Comparison of ENCODE assay signal across 8 mouse cellular contexts in the genomic region with DNA sequence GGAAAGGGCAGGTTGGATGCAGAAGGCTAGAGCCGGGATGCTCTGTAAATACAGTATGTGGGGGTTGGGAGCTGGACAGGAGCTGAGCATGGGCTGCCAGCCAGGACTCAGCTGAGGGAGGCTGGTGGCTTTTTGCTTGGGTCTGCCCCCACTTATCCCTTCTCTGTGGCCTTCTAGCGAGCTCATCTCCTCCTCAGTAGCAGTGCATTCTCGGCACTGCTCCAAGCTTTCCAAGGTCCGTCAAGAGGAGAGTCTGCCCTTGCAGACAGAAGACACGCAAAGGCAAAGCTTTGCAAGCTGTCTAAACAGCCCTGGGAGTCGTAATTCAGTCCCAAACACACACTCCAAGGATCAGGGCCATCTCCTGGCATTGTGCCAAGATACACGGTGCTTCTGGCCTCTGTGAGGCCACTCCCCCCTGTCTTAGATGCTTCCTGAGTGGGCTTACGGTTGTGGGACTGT. TPM values are rescaled to one million over a fixed set of nuclear protein-coding genes. Genes with fewer than 3 reads are reported as not detected.
A peak's percentile ranks its signal among the peaks of the same experiment; 100 is the strongest.
DNase-seq lines count a peak whose midpoint lies in the region; ATAC-seq lines count a peak whose summit lies in the region.

No protein-coding gene starts in this region.

- WGBS in hindbrain, embryonic 14.5 days, result 33% methylated on average over 8 of the region's 8 CpGs
- 37% methylated on average over 8 of the region's 8 CpGs for WGBS in forebrain, embryonic 13.5 days

- H3K9me3 ChIP-seq in hindbrain, embryonic 14.5 days (ENCODE audit: control insufficient read depth, low read length), result no peaks in the 10 kb centered on the region
- H3K9me3 ChIP-seq in forebrain, embryonic 13.5 days (replicated peaks), result no peaks in the 10 kb centered on the region

- peak; percentile 64; the same call in 1 of the 2 replicates for ATAC-seq in hindbrain, embryonic 14.5 days (ENCODE audit: low FRiP score)
- no peak for ATAC-seq in forebrain, embryonic 13.5 days

- 0 out of 2 replicates have a peak, but pooled peaks cover 5% of the 10 kb centered on the region for H3K4me1 ChIP-seq in hindbrain, embryonic 14.5 days (replicated peaks; ENCODE audit: control insufficient read depth, insufficient read depth, low read length)
- peaks cover 6% of the 10 kb centered on the region for H3K4me1 ChIP-seq in forebrain, embryonic 13.5 days

- H3K27ac ChIP-seq in hindbrain, embryonic 14.5 days, result no peak overlapping the region
- H3K27ac ChIP-seq in forebrain, embryonic 13.5 days, result no peak overlapping the region

- no peak overlapping the region for H3K4me2 ChIP-seq in hindbrain, embryonic 14.5 days (replicated peaks)
- no peak overlapping the region for H3K4me2 ChIP-seq in forebrain, embryonic 13.5 days

- no peak overlapping the region for H3K4me3 ChIP-seq in hindbrain, embryonic 14.5 days (replicated peaks; ENCODE audit: low read length)
- H3K4me3 ChIP-seq in forebrain, embryonic 13.5 days, result no peak overlapping the region

- no peaks in the 10 kb centered on the region for H3K36me3 ChIP-seq in hindbrain, embryonic 14.5 days (replicated peaks; ENCODE audit: control insufficient read depth, insufficient read depth)
- no peaks in the 10 kb centered on the region for H3K36me3 ChIP-seq in forebrain, embryonic 13.5 days (ENCODE audit: poor library complexity, severe bottlenecking)

- DNase-seq in embryo, embryonic 10 days (ENCODE audit: low spot score), result peak; percentile 42
- DNase-seq in embryo, embryonic 9.5 days (ENCODE audit: extremely low spot score), result no peak
- peak; percentile 12 for DNase-seq in lung, postnatal 10 days
- no peak for DNase-seq in lung, adult 18-20 months
- peak; percentile 45 for DNase-seq in hindbrain, embryonic 14.5 days (ENCODE audit: low spot score)
- DNase-seq in retina, postnatal 1 day, result peak; percentile 64
- DNase-seq in spleen, adult 12 weeks (ENCODE audit: low spot score), result no peak

- no peaks in the 10 kb centered on the region for H3K27me3 ChIP-seq in hindbrain, embryonic 14.5 days (ENCODE audit: control insufficient read depth, insufficient read depth, low read length)
- H3K27me3 ChIP-seq in forebrain, embryonic 13.5 days, result no peaks in the 10 kb centered on the region

- no peak overlapping the region for H3K9ac ChIP-seq in hindbrain, embryonic 14.5 days
- no peak overlapping the region for H3K9ac ChIP-seq in forebrain, embryonic 13.5 days

RNA-seq across cellular contexts. Expression of a gene that starts 33.0 kb away (rescaled TPM):
- polyA plus RNA-seq in hindbrain, embryonic 14.5 days (2014; fragmentation: Nextera tagmentation; extraction: Ambion mirVana), result not detected in 2 replicates
- polyA plus RNA-seq in forebrain, embryonic 13.5 days (2015; fragmentation: Nextera tagmentation; extraction: Ambion mirVana), result not detected in 2 replicates

Comparison
In these comparisons a context has a peak if more than half of its experiments do, and no peak if none do; other contexts are left out.
1. DNase-seq: peak in embryo, embryonic 10 days (single experiment), lung, postnatal 10 days (single experiment), hindbrain, embryonic 14.5 days (single experiment) and retina, postnatal 1 day (single experiment); none in embryo, embryonic 9.5 days (single experiment), lung, adult 18-20 months (0 of 2) and spleen, adult 12 weeks (single experiment).